Mouse (Mus musculus) ES-Bruce4 (cell line): Measurements from ENCODE around the gene Vcam1. TPM values are rescaled to one million over a fixed set of nuclear protein-coding genes. Genes with fewer than 3 reads are reported as not detected.

Source experiments
- H3K27ac ChIP-seq: 2 replicates; pipeline ENCODE4 v1.5.1; 2012; ENCODE audit warnings: low read length, inconsistent platforms; ENCODE audit not compliant: insufficient read depth
- H3K27me3 ChIP-seq: 2 replicates; pipeline ENCODE4 v1.6.1; 2012; ENCODE audit warnings: mild to moderate bottlenecking, low read length, inconsistent platforms; ENCODE audit not compliant: control insufficient read depth, poor library complexity, insufficient read depth, severe bottlenecking
- H3K36me3 ChIP-seq: 2 replicates; pipeline ENCODE4 v1.6.1; 2012; ENCODE audit warnings: inconsistent platforms, mild to moderate bottlenecking, low read length, moderate library complexity; ENCODE audit not compliant: control insufficient read depth, poor library complexity, insufficient read depth, severe bottlenecking
- H3K4me1 ChIP-seq: one replicate; pipeline ENCODE4 v1.8.1; 2011; ENCODE audit warnings: low read length; ENCODE audit not compliant: control insufficient read depth, insufficient read depth
- H3K4me3 ChIP-seq: 2 replicates; pipeline ENCODE4 v1.5.1; 2011; ENCODE audit warnings: low read depth, mild to moderate bottlenecking, low read length
- H3K9ac ChIP-seq: 2 replicates; pipeline ENCODE4 v1.6.1; 2012; ENCODE audit warnings: low read depth, mild to moderate bottlenecking, inconsistent platforms; ENCODE audit not compliant: poor library complexity, severe bottlenecking
- H3K9me3 ChIP-seq: replicated peaks from 2 replicates; pipeline ENCODE4 v1.6.1; 2012; ENCODE audit warnings: mild to moderate bottlenecking, low read length, inconsistent platforms; ENCODE audit not compliant: control insufficient read depth, poor library complexity, insufficient read depth, severe bottlenecking
- CTCF ChIP-seq: IDR thresholded peaks from one replicate; pipeline ENCODE4 v1.8.1; 2011; ENCODE audit warnings: low read depth, low read length
- EP300 ChIP-seq: IDR thresholded peaks from 2 replicates; pipeline ENCODE4 v1.6.1; 2011; ENCODE audit warnings: low read depth, low read length; ENCODE audit not compliant: insufficient read depth
- POLR2A ChIP-seq: IDR thresholded peaks from one replicate; pipeline ENCODE4 v1.8.1; 2011; ENCODE audit warnings: low read length; ENCODE audit not compliant: insufficient read depth
- polyA plus RNA-seq: library from polyadenylated mRNA; stranded (reverse); fragments of >200 nt; gene quantifications from 2 replicates; pipeline ENCODE4 v1.2.4, GENCODE M21; 2011; ENCODE audit warnings: low read depth; ENCODE audit not compliant: missing spikeins, insufficient read depth, insufficient read length

The Vcam1 gene
- polyA plus RNA-seq, 1 experiment = 1.4 TPM

- no peak overlapping the region for H3K4me3 ChIP-seq
- no peak overlapping the region for H3K27ac ChIP-seq
- no peaks in the 10 kb centered on the region for H3K9me3 ChIP-seq
- H3K9ac ChIP-seq = no peak overlapping the region
- TF ChIP-seq POLR2A (no peak), CTCF (no peak), EP300 (no peak)
- no peaks in the 10 kb centered on the region for H3K36me3 ChIP-seq
- no peaks in the 10 kb centered on the region for H3K4me1 ChIP-seq
- H3K27me3 ChIP-seq = no peaks in the 10 kb centered on the region
Measured at GRCm38 (mm10) chr3:116078490-116078889, 51.0 kb downstream of the Vcam1 start.

GRCm38 (mm10) chr3:116076739-116077138 lies 52.7 kb downstream of the Vcam1 start:
- H3K27ac ChIP-seq = no peak overlapping the region
- TF ChIP-seq POLR2A (no peak), CTCF (no peak), EP300 (no peak)
- no peaks in the 10 kb centered on the region for H3K9me3 ChIP-seq
- H3K4me3 ChIP-seq = no peak overlapping the region
- H3K27me3 ChIP-seq = no peaks in the 10 kb centered on the region
- H3K9ac ChIP-seq = no peak overlapping the region
- H3K4me1 ChIP-seq = no peaks in the 10 kb centered on the region
- H3K36me3 ChIP-seq = no peaks in the 10 kb centered on the region

GRCm38 (mm10) chr3:116072584-116072983 lies 56.9 kb downstream of the Vcam1 start:
- H3K27me3 ChIP-seq = no peaks in the 10 kb centered on the region
- H3K9ac ChIP-seq = no peak overlapping the region
- TF ChIP-seq CTCF = no peak
- TF ChIP-seq EP300 = no peak
- TF ChIP-seq POLR2A = no peak
- H3K36me3 ChIP-seq = no peaks in the 10 kb centered on the region
- no peak overlapping the region for H3K4me3 ChIP-seq
- H3K27ac ChIP-seq = no peak overlapping the region
- H3K4me1 ChIP-seq = no peaks in the 10 kb centered on the region
- H3K9me3 ChIP-seq = no peaks in the 10 kb centered on the region

GRCm38 (mm10) chr3:116062141-116062540 lies 67.3 kb downstream of the Vcam1 start:
- H3K36me3 ChIP-seq = no peaks in the 10 kb centered on the region
- H3K27ac ChIP-seq = no peak overlapping the region
- H3K9me3 ChIP-seq = no peaks in the 10 kb centered on the region
- H3K4me3 ChIP-seq = no peak overlapping the region
- H3K27me3 ChIP-seq = no peaks in the 10 kb centered on the region
- no peak overlapping the region for H3K9ac ChIP-seq
- TF ChIP-seq EP300 (no peak), CTCF (no peak), POLR2A (no peak)
- H3K4me1 ChIP-seq = no peaks in the 10 kb centered on the region

GRCm38 (mm10) chr3:116060320-116060719 lies 69.2 kb downstream of the Vcam1 start:
- no peak overlapping the region for H3K4me3 ChIP-seq
- no peak overlapping the region for H3K9ac ChIP-seq
- no peak overlapping the region for H3K27ac ChIP-seq
- no peaks in the 10 kb centered on the region for H3K4me1 ChIP-seq
- H3K36me3 ChIP-seq = no peaks in the 10 kb centered on the region
- H3K9me3 ChIP-seq = no peaks in the 10 kb centered on the region
- no peaks in the 10 kb centered on the region for H3K27me3 ChIP-seq
- no peak for TF ChIP-seq CTCF
- no peak for TF ChIP-seq EP300
- TF ChIP-seq POLR2A = no peak

Other genes starting within 250 kb of the Vcam1 start
- gene Dph5, start 241.9 kb downstream of the Vcam1 start, polyA plus RNA-seq = 27.3 and 33.2 TPM in 2 replicates
- 23.0 and 27.7 TPM in 2 replicates for gene Slc30a7, start 122.3 kb downstream of the Vcam1 start, polyA plus RNA-seq
- 11.0 and 14.1 TPM in 2 replicates for gene Extl2, start 122.2 kb downstream of the Vcam1 start, polyA plus RNA-seq
- not detected in 2 replicates for gene Gpr88, start 123.8 kb upstream of the Vcam1 start, polyA plus RNA-seq